Mouse (Mus musculus) megakaryocyte, adult 5-6 weeks (primary cell): Measurements from ENCODE around the gene Cd79a. TPM values are rescaled to one million over a fixed set of nuclear protein-coding genes. Genes with fewer than 3 reads are reported as not detected.
A peak's percentile ranks its signal among the peaks of the same experiment; 100 is the strongest.
"Not testable (repeated sequence)": the region's sequence is repeated elsewhere in the genome, so short reads cannot be mapped to it uniquely, and the experiment has no call there.

Experiments
- ATAC-seq: 2 replicates; pipeline ENCODE4 v1.8.0; 2016; ENCODE audit warnings: mild to moderate bottlenecking, inconsistent platforms; ENCODE audit not compliant: poor library complexity, severe bottlenecking
- total RNA-seq, 2 experiments: library from RNA; stranded (forward) in 1 of 2; stranded (reverse) in 1 of 2; fragments of 153-499, 151-499 nt in 1 of 2; fragments of 221-1000, 200-1000 nt in 1 of 2; gene quantifications; 2 replicates each; pipeline versions ENCODE4 v1.2.3 to v1.2.4; 2015 to 2017

Gene Cd79a
- total RNA-seq, 2 experiments from 2014 or later: 0.18 to 1.0 TPM

- no peak for ATAC-seq
Observed at GRCm38 (mm10) chr7:24885468-24886307, 11.5 kb upstream of the Cd79a start.

DNA sequence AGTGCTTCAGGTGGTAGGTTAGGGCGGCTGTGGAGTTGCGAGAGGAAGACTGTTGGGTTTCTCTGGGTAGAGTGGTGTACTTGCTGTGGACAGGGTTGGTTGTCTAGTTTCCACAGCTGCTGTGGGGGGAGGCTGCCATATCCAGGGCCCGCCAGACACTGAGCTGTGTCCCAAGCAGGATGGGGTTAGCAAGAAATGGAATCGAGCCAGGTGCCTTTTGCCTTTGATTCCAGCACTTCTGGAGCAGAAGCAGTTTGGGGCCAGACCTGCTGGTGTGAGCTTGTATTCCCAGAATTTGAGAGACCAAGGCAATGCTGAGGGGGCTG, 10.9 kb upstream of the Cd79a start:
- ATAC-seq: no peak

GRCm38 (mm10) chr7:24887096-24887495, 10.1 kb upstream of the Cd79a start:
- ATAC-seq: no peak

GRCm38 (mm10) chr7:24889431-24890220, 7.6 kb upstream of the Cd79a start:
- ATAC-seq: no peak

DNA sequence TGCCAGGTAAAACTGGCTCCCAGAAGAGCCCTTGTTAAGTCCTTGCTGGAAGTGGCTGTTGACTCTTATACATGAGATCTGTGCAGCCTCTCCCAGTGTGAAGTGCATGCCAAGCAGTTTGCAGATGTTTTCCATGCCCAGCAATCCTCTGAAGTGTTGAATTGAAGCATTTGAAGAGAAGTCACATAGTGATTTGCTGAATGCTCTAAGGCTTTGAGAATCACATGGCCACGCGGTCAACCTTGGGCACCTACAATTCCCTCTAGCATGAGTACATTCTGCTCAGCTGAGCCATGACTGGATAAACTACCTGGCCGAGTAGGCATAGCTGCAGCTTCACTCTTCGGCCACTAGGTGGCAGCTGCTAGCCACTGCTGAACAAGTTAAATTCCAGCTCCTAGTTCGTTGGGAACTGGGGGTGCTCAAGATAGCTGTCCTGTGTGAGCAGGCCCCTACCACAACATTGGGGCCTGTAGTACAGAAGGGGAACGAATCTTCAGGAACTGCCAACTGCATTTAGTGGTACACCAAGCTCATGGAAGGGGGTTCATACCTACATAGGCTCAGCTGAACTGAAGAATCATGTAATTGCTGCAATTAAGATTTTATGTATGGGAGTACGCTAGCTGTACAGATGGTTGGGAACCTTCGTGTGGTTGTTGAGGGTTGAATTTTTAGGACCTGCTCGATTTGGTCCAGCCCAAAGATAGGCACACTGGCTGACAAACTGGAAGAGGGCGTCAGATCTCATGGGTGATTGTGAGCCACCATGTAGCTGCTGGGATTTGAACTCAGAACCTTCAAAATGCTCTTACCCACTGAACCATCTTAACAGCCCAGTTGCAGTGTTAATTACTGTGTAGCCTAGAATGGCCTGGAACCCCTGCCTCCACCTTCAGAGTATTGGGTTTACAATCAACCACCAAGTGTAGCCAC, 6.6 kb upstream of the Cd79a start:
- ATAC-seq: peak; percentile 99

DNA sequence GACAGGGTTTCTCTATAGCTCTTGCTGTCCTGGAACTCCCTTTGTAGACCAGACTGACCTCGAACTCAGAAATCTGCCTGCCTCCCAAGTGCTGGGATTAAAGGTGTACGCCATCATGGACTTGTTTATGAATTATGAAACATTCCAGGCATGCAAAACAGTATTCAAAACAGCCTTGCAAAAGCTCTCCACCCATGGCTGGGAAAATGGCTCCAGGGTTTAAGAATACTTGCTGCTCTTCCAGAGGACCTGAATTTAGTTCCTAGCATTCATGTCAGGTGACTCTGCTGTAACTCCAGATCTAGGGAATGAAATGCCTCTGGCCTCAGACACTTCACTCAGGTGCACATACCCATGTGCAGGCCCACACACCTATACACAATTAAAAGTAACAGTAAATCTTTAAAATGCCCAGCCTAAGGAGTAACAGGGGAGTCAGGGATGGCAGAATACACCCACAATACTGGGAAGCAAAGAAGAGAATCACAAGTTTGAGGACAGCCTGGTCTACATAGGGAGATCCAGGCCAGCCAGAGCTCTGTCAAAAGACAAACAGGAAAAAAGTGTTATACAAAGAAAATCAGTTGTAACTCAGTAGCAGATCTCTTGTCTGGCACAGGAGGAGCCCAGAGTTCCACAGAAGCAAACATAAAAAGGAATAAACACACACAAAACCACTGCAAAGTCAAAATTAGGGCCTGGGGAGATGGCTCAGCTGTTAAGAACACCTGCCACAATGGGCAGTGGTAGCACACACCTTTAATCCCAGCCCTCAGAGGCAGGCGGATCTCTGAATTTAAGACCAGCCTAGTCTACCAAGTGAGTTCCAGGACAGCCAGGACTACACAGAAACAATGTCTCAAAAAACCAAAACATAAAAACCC, 5.7 kb upstream of the Cd79a start:
- ATAC-seq: no peak

- no peak for ATAC-seq
Observed at GRCm38 (mm10) chr7:24892125-24892583, 5.0 kb upstream of the Cd79a start.

- ATAC-seq: not testable (repeated sequence)
Observed at GRCm38 (mm10) chr7:24895749-24896148, 1.4 kb upstream of the Cd79a start.

DNA sequence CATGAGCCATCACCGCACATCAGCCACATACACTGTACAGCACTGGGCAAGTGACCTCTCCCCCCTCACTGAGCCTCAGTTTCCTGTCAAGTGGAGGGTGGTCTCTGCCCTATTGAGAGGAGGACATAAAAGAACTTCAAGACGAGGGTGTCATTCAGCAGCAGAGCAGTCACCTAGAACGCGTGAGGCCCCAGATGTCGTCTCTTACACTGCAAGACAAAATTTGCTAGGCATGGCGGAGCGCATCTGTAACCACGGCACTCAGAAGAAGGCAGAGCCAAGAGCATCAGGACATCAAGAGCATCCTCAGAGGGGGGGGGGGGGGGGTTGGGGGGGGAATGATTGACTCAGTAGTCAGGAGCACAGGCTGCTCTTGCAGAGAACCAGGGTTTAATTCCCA, 912 bp upstream of the Cd79a start:
- ATAC-seq: no peak

DNA sequence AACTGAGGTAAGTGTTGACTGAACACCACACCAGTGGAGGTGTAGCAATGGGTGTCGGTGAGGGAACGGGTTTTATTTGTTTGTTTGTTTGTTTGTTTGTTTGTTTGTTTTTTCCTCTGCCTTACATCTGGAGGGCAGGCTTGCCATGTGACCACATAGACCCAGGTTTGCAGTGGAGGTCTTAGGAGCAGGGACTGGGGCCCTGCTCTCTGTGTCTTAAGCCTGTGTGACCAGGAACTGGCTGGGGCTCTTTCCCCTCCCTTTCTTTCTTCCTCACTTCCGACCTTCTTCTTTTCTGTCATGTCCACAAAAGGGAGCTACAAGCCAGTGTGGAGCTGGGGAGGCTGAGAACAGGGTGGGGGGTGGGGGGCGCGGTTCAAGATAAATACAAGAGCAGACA, 778 bp downstream of the Cd79a start:
- ATAC-seq: no peak

GRCm38 (mm10) chr7:24901114-24901513, 3.9 kb downstream of the Cd79a start:
- ATAC-seq: no peak

DNA sequence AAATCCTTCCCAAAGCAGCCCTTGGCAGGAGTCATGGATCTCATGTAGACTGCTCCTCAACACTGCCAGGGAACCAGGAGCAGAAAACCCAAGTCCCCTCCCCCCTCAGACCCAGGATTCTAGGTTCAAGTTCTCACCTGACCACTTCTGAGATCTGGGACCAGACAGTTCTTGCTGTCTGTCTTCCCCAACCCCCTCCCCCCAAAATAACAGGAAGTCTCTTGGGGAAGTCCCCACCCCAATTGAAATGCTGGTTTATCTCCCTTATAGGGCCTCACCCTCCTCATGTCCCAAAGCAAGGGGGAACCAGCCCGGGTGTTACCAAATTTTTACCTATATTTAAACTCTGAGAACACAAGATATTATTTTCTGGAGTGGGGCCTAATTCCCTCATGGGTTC, 4.7 kb downstream of the Cd79a start:
- peak; percentile 22 for ATAC-seq

GRCm38 (mm10) chr7:24902264-24902629, 5.1 kb downstream of the Cd79a start:
- no peak for ATAC-seq

DNA sequence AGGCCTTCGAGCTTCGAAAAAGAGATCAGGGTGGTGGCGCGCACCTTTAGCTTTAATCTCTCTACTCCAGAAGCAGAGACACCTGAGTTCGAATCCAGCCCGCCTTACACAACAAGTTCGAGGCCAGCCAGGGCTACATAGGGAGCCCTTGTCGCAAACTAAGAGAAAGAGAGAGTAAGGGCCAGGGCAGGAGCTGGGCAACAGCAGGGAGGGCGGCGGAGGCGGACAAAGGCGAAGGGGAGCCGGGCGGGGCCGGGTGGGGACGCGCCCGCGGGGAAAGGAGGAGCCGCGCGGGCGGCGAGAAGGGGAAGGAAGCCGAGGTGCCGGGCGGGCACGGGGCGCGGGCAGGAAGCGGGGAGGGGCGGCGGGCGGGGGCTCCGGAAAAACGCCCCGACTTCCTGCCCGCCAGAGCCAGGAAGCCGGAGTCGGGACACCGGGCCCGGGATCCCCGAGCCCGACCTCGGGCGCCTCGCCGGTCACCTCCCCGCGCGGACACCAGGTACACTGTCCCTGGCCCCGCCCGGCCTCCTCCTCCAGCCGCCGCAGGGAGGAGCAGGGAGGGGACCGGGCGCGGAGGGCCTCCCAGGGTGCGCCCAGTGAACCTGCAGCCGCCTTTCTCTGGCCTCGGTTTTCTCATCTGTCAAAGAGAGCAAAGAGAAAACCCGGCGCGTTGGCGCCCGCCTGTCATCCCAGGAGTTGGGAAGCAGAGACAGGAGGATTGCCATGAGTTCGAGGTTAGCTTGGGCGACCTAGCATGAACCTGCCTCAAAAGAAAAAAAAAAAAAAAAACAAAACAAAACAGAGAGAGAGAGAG, 5.7 kb downstream of the Cd79a start, which contains the start of gene Arhgef1:
Gene Arhgef1 (plus strand): TSS at position 283 of the 814 bp plus-strand sequence.
- ATAC-seq: peak; percentile 46

- no peak for ATAC-seq
Observed at GRCm38 (mm10) chr7:24903444-24903825, 6.3 kb downstream of the Cd79a start.

GRCm38 (mm10) chr7:24904070-24904483, 6.9 kb downstream of the Cd79a start:
- peak; percentile 79 for ATAC-seq

- peak; percentile 24; the same call in 1 of the 2 replicates for ATAC-seq
Observed at GRCm38 (mm10) chr7:24904936-24905335, 7.8 kb downstream of the Cd79a start.

- ATAC-seq: no peak
Observed at GRCm38 (mm10) chr7:24906551-24906950, 9.4 kb downstream of the Cd79a start.

- ATAC-seq: peak; percentile 8; the same call in 1 of the 2 replicates
Observed at GRCm38 (mm10) chr7:24907211-24907748, 10.1 kb downstream of the Cd79a start.
